Comparison of ENCODE assay signal across 8 mouse cellular contexts in the genomic region with DNA sequence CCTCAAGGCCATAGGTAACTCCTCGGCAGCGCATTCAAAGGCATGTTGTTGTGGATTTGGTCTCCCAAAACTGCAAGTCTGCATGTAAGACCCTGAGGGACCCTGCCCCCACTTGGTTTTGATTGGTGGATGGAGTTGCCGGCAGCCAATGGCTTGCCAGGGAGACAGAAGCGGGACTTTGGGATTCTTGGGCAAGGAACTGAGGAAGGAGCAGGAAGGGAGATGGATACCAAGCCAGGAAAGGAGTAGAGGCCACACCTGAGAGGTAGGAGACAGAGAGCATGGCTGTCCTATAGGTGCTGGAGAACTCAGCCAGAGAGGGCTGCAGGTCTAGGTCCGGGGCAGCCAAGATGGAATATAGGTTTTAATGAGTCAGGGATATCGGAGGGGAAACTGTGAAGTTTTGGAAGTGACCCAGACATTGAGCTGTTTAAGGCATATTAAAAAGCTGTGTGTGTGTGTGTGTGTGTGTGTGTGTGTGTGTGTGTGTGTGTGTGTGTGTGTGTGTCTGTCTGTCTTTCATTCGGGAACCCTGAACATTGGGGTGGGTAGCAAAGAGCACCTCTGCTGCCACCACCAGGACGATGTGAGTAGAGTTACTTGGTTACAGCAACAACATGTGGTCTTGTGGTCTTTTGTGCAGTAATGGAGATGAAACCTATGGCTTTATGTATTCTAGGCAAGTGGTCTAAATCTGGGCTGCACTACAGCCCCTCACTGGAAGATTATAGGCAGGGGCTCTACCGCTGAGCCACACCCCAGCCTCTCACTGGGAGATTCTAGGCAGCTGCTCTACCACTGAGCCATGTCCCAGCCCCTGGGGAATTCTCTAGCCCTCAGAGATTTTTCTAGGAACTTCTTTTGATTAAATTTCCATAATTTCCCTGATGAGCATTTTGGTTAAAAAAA. TPM values are rescaled to one million over a fixed set of nuclear protein-coding genes. Genes with fewer than 3 reads are reported as not detected.
DNase-seq lines count a peak whose midpoint lies in the region; ATAC-seq lines count a peak whose summit lies in the region.

No protein-coding gene starts in this region.

- no peak for DNase-seq in lung, adult 18-20 months
- DNase-seq in intestine, embryonic 14.5 days (ENCODE audit: low spot score): peak; percentile 58
- peak; percentile 54 for DNase-seq in mesoderm, embryonic 11.5 days (ENCODE audit: low read depth, low spot score)
- no peak for DNase-seq in gastrocnemius, postnatal 14 days
- no peak for DNase-seq in layer of hippocampus, adult 11-12 months (ENCODE audit: low spot score)
- no peak for DNase-seq in spleen, postnatal 10 days (ENCODE audit: low spot score in 2 of 2)

- H3K9ac ChIP-seq in lung, embryonic 15.5 days: no peak overlapping the region
- H3K9ac ChIP-seq in embryonic facial prominence, embryonic 15.5 days: no peak overlapping the region
- H3K9ac ChIP-seq in intestine, embryonic 14.5 days (ENCODE audit: low read length): no peak overlapping the region

- no peaks in the 10 kb centered on the region for H3K27me3 ChIP-seq in lung, embryonic 15.5 days
- no peaks in the 10 kb centered on the region for H3K27me3 ChIP-seq in embryonic facial prominence, embryonic 15.5 days
- H3K27me3 ChIP-seq in intestine, embryonic 14.5 days (replicated peaks; ENCODE audit: control insufficient read depth, insufficient read depth, low read length): no peaks in the 10 kb centered on the region

- H3K27ac ChIP-seq in lung, embryonic 15.5 days: no peak overlapping the region
- H3K27ac ChIP-seq in embryonic facial prominence, embryonic 15.5 days (replicated peaks): no peak overlapping the region
- H3K27ac ChIP-seq in intestine, embryonic 14.5 days (ENCODE audit: low read depth): no peak overlapping the region

- ATAC-seq in lung, embryonic 15.5 days (ENCODE audit: borderline replicate concordance, extremely low read depth, low FRiP score, low TSS enrichment): no peak
- ATAC-seq in embryonic facial prominence, embryonic 15.5 days (ENCODE audit: insufficient number of reproducible peaks, low FRiP score, low TSS enrichment, low read depth): no peak; the same call in 1 of the 2 replicates
- no peak for ATAC-seq in intestine, embryonic 14.5 days (replicated peaks; ENCODE audit: low FRiP score, low TSS enrichment, low read depth)

- 23% methylated on average over 9 of the region's 9 CpGs for WGBS in lung, embryonic 15.5 days
- 23% methylated on average over 9 of the region's 9 CpGs for WGBS in embryonic facial prominence, embryonic 15.5 days
- 22% methylated on average over 9 of the region's 9 CpGs for WGBS in intestine, embryonic 14.5 days

- intact Hi-C loops in gastrocnemius, postnatal 14 days (cut with DNase I; ENCODE audit: low total_unique reads): no loop called here

- peak overlapping the region; percentile 17 for H3K4me3 ChIP-seq in lung, embryonic 15.5 days
- peak overlapping the region; percentile 25 for H3K4me3 ChIP-seq in embryonic facial prominence, embryonic 15.5 days (replicated peaks)
- peak overlapping the region; percentile 18; the same call in 1 of the 2 replicates for H3K4me3 ChIP-seq in intestine, embryonic 14.5 days (ENCODE audit: low read depth, low read length)

- peak overlapping the region; percentile 37 for H3K4me2 ChIP-seq in lung, embryonic 15.5 days
- peak overlapping the region; percentile 42 for H3K4me2 ChIP-seq in embryonic facial prominence, embryonic 15.5 days (replicated peaks)
- H3K4me2 ChIP-seq in intestine, embryonic 14.5 days (ENCODE audit: low read length): peak overlapping the region; percentile 44

- no peaks in the 10 kb centered on the region for H3K9me3 ChIP-seq in lung, embryonic 15.5 days
- H3K9me3 ChIP-seq in embryonic facial prominence, embryonic 15.5 days (replicated peaks): no peaks in the 10 kb centered on the region
- no peaks in the 10 kb centered on the region for H3K9me3 ChIP-seq in intestine, embryonic 14.5 days (ENCODE audit: control insufficient read depth, low read length)

- no peaks in the 10 kb centered on the region for H3K4me1 ChIP-seq in lung, embryonic 15.5 days
- no peaks in the 10 kb centered on the region for H3K4me1 ChIP-seq in embryonic facial prominence, embryonic 15.5 days
- H3K4me1 ChIP-seq in intestine, embryonic 14.5 days (replicated peaks; ENCODE audit: control insufficient read depth, insufficient read depth, low read length): no peaks in the 10 kb centered on the region

- H3K36me3 ChIP-seq in lung, embryonic 15.5 days: no peaks in the 10 kb centered on the region
- no peaks in the 10 kb centered on the region for H3K36me3 ChIP-seq in embryonic facial prominence, embryonic 15.5 days
- no peaks in the 10 kb centered on the region for H3K36me3 ChIP-seq in intestine, embryonic 14.5 days (ENCODE audit: control insufficient read depth, insufficient read depth, low read length)

RNA-seq across cellular contexts. Expression of a gene that starts 37.2 kb away (rescaled TPM):
- polyA plus RNA-seq in lung, embryonic 15.5 days (2015; fragmentation: Nextera tagmentation; extraction: Ambion mirVana): 0.35 and 0.59 TPM in 2 replicates
- polyA plus RNA-seq in embryonic facial prominence, embryonic 15.5 days (2015; fragmentation: Nextera tagmentation; extraction: Ambion mirVana): not detected in 2 replicates
- not detected in 2 replicates for polyA plus RNA-seq in intestine, embryonic 14.5 days (2014; fragmentation: Nextera tagmentation; extraction: Ambion mirVana)
- total RNA-seq in gastrocnemius, postnatal 14 days (2021): not detected

RNA-seq across cellular contexts. Expression of a gene that starts 43.5 kb away (rescaled TPM):
- polyA plus RNA-seq in lung, embryonic 15.5 days (2015; fragmentation: Nextera tagmentation; extraction: Ambion mirVana): 10.7 and 11.4 TPM in 2 replicates
- 6.1 and 7.8 TPM in 2 replicates for polyA plus RNA-seq in embryonic facial prominence, embryonic 15.5 days (2015; fragmentation: Nextera tagmentation; extraction: Ambion mirVana)
- polyA plus RNA-seq in intestine, embryonic 14.5 days (2014; fragmentation: Nextera tagmentation; extraction: Ambion mirVana): 30.6 and 34.6 TPM in 2 replicates
- under 1 TPM; 0.16 to 0.43 TPM for total RNA-seq in gastrocnemius, postnatal 14 days (2021)

Comparison
In these comparisons a context has a peak if more than half of its experiments do, and no peak if none do; other contexts are left out.
1. DNase-seq: peak in intestine, embryonic 14.5 days (single experiment) and mesoderm, embryonic 11.5 days (single experiment); none in lung, adult 18-20 months (0 of 2), gastrocnemius, postnatal 14 days (single experiment), layer of hippocampus, adult 11-12 months (single experiment) and spleen, postnatal 10 days (0 of 2).
2. Peak in every context shown above with its lines, with median percentiles within 50 percentile points of each other: H3K4me2 ChIP-seq and H3K4me3 ChIP-seq.